Mouse (Mus musculus) intestine, embryonic 16.5 days (tissue): Measurements from ENCODE around the gene Sarnp. TPM values are rescaled to one million over a fixed set of nuclear protein-coding genes. Genes with fewer than 3 reads are reported as not detected.
"Not testable (repeated sequence)": the region's sequence is repeated elsewhere in the genome, so short reads cannot be mapped to it uniquely, and the experiment has no call there.

Experiments used
- ATAC-seq: fragments of 200-750 bp; cut with Nextera tagmentation; 2 replicates; pipeline ENCODE4 v1.8.0; 2017; ENCODE audit warnings: moderate TSS enrichment, moderate library complexity
- H3K27ac ChIP-seq: fragments of 300-500 bp; sonication (generic); 2 replicates; pipeline ENCODE4 v1.5.1; 2014; ENCODE audit warnings: mild to moderate bottlenecking, low read length
- H3K27me3 ChIP-seq: fragments of 300-500 bp; sonication (generic); replicated peaks from 2 replicates; pipeline ENCODE4 v1.6.1; 2014; ENCODE audit warnings: low read length, control low read depth, mixed read lengths; ENCODE audit not compliant: control insufficient read depth, insufficient read depth
- H3K36me3 ChIP-seq: fragments of 300-500 bp; sonication (generic); 2 replicates; pipeline ENCODE4 v1.6.1; 2014; ENCODE audit warnings: low read length, control low read depth; ENCODE audit not compliant: control insufficient read depth, insufficient read depth
- H3K4me1 ChIP-seq: fragments of 300-500 bp; sonication (generic); 2 replicates; pipeline ENCODE4 v1.6.1; 2014; ENCODE audit warnings: low read length, control low read depth, mixed read lengths; ENCODE audit not compliant: control insufficient read depth, insufficient read depth
- H3K4me2 ChIP-seq: fragments of 300-500 bp; sonication (generic); 2 replicates; pipeline ENCODE4 v1.6.1; 2014; ENCODE audit warnings: low read depth, low read length, control low read depth
- H3K4me3 ChIP-seq: fragments of 300-500 bp; sonication (generic); 2 replicates; pipeline ENCODE4 v1.5.1; 2014; ENCODE audit warnings: mild to moderate bottlenecking, low read length
- H3K9ac ChIP-seq: fragments of 300-500 bp; sonication (generic); 2 replicates; pipeline ENCODE4 v1.6.1; 2014; ENCODE audit warnings: low read depth, low read length
- H3K9me3 ChIP-seq: fragments of 300-500 bp; sonication (generic); 2 replicates; pipeline ENCODE4 v1.6.1; 2016; ENCODE audit warnings: low read length, control low read depth; ENCODE audit not compliant: control insufficient read depth
- WGBS: fragments of 180-500 bp; shearing (Covaris S2); extraction: QIAGEN DNeasy Blood & Tissue Kit; methylation state at CpG from one replicate; pipeline ENCODE4 v1.1.7; 2014; 5-methylcytosine and 5-hydroxymethylcytosine counted together
- polyA plus RNA-seq: library from polyadenylated mRNA; unstranded; fragments of >200 nt; fragmentation: Nextera tagmentation; extraction: Ambion mirVana; gene quantifications from 2 replicates; pipeline ENCODE4 v1.2.1, GENCODE M21; 2015

Gene Sarnp
- polyA plus RNA-seq, 1 experiment from 2014 or later: 172 TPM

DNA sequence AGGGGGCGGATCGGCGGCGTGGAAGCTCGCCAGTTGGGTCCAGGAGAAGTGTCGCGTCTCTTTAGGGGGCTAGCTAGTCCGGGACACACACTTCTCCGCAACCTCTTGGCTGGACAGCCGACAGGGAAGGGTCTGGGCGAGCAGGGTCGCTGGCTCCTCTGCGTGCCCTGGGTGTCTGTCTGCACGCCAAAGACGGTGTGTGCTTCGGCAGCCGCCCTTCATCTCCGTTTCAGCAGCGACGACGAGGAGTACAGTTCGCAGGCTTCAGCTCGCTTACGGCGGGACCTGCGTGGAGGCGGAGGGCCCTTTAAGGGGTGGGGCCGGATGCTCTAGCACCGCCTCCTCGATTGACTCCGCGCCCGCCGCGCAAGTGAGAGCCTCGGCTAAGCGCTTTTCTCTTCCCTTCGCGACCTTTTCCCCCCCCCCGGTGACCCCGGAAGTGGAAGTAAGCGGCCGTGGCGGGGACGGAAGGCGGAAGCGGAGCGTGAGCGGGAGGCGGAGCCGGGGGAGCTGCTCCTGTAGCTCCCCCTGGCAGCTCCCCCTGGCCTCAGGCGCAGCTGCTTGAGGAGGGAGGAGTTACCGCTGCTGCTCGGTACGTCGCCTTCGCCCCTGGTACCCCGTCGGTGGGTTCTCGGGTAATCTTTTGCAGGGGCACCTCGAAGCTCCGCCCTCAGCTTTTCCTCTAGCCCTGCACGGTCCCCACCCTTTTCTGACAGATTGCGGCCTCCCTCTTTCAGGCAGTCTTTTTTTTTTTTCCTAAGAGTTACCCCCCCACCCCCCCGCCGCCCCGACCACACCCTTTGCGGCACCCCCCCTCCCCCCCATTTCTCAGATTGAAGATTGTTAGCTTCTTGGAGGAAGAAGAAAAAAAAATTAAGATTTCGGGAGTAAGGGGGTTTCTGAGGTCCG, 11.8 kb upstream of the Sarnp start:
- Histone ChIP-seq H3K4me3 (peak overlapping the region; percentile 71), H3K27ac (peak overlapping the region; percentile 99), H3K36me3 (peaks cover 7% of the 10 kb centered on the region; the same call in 1 of the 2 replicates), H3K9ac (peak overlapping the region; percentile 92), H3K4me2 (peak overlapping the region; percentile 64), H3K9me3 (no peaks in the 10 kb centered on the region), H3K4me1 (peaks cover 36% of the 10 kb centered on the region), H3K27me3 (no peaks in the 10 kb centered on the region)
- ATAC-seq: peak; percentile 96
- WGBS: under 1% methylated on average over 57 of the region's 70 CpGs

DNA sequence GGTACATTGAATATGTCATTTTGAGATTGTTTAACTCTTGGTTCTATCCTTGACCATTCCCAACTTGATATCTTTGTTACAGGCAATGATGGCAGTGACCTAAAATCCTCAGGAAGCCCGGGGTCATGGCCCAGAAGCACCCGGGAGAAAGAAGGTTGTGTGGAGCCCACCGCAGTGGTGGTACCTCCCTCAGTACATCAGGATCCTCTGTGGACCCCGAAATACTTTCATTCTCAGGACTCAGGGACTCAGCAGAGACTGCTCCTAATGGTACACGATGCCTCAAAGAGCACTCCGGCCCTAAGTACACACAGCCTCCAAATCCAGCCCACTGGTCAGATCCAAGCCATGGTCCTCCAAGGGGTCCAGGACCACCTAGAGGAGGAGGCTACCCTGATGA, 11.0 kb upstream of the Sarnp start:
- WGBS: 52% methylated on average over 6 of the region's 6 CpGs

DNA sequence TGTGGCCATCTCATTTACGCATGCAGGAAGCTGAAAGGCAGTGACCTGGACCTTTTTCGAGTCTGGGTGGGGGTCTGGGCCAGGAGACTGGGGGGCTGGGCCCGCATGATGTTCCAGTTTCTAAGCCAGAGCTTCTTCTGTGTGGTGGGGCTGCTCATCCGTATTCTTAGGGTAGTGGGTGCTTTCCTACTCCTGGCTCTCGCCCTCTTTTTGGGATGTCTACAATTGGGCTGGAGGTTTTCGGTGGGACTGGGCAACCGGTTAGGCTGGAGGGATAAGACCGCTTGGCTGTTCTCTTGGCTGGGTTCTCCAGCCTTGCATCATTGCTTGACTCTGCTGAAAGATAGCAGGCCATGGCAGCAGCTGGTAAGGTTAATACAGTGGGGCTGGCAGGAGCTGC, 10.1 kb upstream of the Sarnp start:
- no peak for ATAC-seq
- H3K4me2 ChIP-seq: peak overlapping the region; percentile 59
- peak overlapping the region; percentile 92; the same call in 1 of the 2 replicates for H3K9ac ChIP-seq
- no peak overlapping the region for H3K27ac ChIP-seq
- H3K4me3 ChIP-seq: peak overlapping the region; percentile 71
- 86% methylated on average over 8 of the region's 8 CpGs for WGBS
- no peaks in the 10 kb centered on the region for H3K27me3 ChIP-seq
- peaks cover 36% of the 10 kb centered on the region for H3K4me1 ChIP-seq
- no peaks in the 10 kb centered on the region for H3K9me3 ChIP-seq
- no peaks in the 10 kb centered on the region for H3K36me3 ChIP-seq

More for the DNA sequence above, 11.0 kb upstream of the Sarnp start:
- no peaks in the 10 kb centered on the region for H3K27me3 ChIP-seq
- ATAC-seq: no peak
- peaks cover 2% of the 10 kb centered on the region; the same call in 1 of the 2 replicates for H3K36me3 ChIP-seq
- peak overlapping the region; percentile 59 for H3K4me2 ChIP-seq
- H3K4me1 ChIP-seq: peaks cover 36% of the 10 kb centered on the region
- H3K27ac ChIP-seq: no peak overlapping the region
- H3K4me3 ChIP-seq: peak overlapping the region; percentile 71
- peak overlapping the region; percentile 92 for H3K9ac ChIP-seq
- no peaks in the 10 kb centered on the region for H3K9me3 ChIP-seq

DNA sequence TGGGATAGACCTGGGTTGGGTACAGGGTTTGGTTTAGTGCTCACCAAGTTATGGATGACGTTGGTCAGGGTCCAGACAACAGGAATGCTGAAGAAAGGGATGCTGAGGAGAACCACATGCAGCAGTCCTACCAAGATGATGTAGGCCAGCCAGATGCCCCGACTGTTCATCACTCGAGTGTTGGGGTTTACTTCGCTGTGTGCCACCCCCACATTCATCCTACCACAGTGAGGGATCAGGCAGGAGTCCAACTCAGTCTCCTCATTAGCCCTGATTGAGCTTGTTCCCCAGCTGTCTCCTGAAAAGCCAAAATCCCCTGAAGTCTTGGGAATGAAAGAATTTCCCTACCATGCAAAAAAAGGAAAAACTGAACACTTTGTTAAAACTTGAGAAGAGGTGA, 3.1 kb downstream of the Sarnp start:
- no peak overlapping the region for H3K4me2 ChIP-seq
- no peak for ATAC-seq
- H3K27me3 ChIP-seq: no peaks in the 10 kb centered on the region
- H3K4me3 ChIP-seq: no peak overlapping the region
- H3K4me1 ChIP-seq: 0 out of 2 replicates have a peak, but pooled peaks cover 9% of the 10 kb centered on the region
- H3K36me3 ChIP-seq: peaks cover 17% of the 10 kb centered on the region
- no peak overlapping the region for H3K27ac ChIP-seq
- no peak overlapping the region for H3K9ac ChIP-seq
- no peaks in the 10 kb centered on the region for H3K9me3 ChIP-seq
- WGBS: 91% methylated on average over 4 of the region's 4 CpGs

DNA sequence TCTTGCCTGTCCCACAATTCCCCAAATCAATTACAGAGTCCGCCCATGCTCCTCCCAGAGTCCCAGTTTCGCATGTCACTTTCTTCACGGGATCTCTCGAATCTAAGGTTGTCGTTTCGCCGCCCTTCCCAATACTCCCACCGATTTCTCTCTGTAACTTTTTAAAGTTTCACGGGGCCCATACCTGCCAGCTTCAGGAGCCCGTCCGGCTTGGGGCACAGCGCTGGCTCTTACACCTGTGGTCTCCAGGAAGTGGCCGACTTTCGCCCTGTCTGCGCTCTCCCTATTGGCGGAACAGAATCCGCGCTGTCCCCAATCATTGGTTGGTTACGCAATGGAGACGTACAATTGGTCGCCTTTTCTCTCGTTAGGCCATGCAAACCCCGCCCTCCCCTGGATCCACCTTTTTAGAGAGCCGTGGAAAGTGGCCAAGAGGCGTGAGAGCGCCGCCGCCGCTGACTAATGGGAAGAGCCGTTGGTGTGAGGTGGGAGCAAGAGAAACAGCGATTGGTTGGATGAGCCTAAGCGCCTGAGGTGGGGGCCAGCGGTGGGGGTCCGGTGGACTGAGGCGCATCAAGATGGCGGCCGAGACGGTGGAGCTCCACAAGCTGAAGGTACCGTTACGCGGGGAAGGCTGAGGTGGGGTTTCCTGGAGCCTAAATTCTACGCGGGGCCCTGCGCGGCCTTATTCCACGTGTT, 4.4 kb downstream of the Sarnp start, which contains the start of gene Ormdl2:
Gene Ormdl2, minus strand, starts transcription at position 288 of the 699 bp plus-strand sequence.
- under 1% methylated on average over 46 of the region's 46 CpGs for WGBS

DNA sequence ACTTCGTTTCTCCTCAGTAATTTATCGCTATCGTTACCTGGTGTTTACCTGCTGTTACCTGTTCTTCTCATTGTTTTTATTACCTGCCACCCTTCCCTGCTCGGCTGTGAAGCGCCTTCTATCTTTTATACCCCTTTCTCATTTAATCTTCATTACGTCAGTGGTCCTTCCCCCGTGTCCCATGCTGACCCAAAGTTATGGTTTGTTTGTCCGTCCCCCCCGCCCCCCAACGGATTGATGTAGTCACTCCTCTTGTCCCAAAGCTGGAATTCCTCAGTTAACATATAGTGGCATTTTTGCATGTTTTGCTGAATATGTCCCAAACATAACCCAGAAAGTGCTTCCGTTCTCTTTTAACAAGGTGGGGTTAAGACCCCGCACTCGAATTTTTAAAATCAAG, 5.0 kb downstream of the Sarnp start:
- H3K27me3 ChIP-seq: no peaks in the 10 kb centered on the region
- 0 out of 2 replicates have a peak, but pooled peaks cover 9% of the 10 kb centered on the region for H3K4me1 ChIP-seq
- peak; percentile 9 for ATAC-seq
- peak overlapping the region; percentile 77 for H3K4me2 ChIP-seq
- WGBS: 3% methylated on average over 13 of the region's 13 CpGs
- H3K9ac ChIP-seq: peak overlapping the region; percentile 86
- peak overlapping the region; percentile 87 for H3K4me3 ChIP-seq
- H3K9me3 ChIP-seq: no peaks in the 10 kb centered on the region
- H3K36me3 ChIP-seq: peaks cover 5% of the 10 kb centered on the region
- H3K27ac ChIP-seq: peak overlapping the region; percentile 66

More for the DNA sequence above, 4.4 kb downstream of the Sarnp start, which contains the start of gene Ormdl2:
- 0 out of 2 replicates have a peak, but pooled peaks cover 9% of the 10 kb centered on the region for H3K4me1 ChIP-seq
- H3K4me3 ChIP-seq: peak within 1 kb of the TSS; percentile 87
- peak within 1 kb of the TSS; percentile 66 for H3K27ac ChIP-seq
- ATAC-seq: peak; percentile 100
- peaks cover 11% of the 10 kb centered on the region for H3K36me3 ChIP-seq
- H3K9me3 ChIP-seq: no peaks in the 10 kb centered on the region
- H3K4me2 ChIP-seq: peak within 1 kb of the TSS; percentile 77
- peak within 1 kb of the TSS; percentile 86 for H3K9ac ChIP-seq
- no peaks in the 10 kb centered on the region for H3K27me3 ChIP-seq

DNA sequence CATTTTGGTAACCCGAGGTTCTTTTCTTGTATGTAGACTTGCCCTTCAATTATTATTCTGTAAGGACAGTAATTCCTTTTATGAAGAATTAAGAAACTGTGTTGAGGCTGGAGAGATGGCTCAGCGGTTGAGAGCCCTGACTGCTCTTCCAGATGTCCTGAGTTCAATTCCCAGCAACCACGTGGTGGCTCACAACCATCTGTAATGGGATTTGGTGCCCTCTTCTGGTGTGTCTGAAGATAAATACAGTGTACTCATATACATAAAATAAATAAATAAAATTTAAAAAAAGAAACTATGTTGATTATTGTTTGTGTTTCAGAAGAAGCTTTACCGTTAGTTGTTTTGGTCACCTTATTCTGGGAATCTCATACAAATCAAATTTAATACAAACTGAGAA, 6.0 kb downstream of the Sarnp start:
- not testable (repeated sequence) for ATAC-seq, H3K27ac ChIP-seq, H3K27me3 ChIP-seq, H3K4me1 ChIP-seq, H3K9me3 ChIP-seq, H3K9ac ChIP-seq, H3K36me3 ChIP-seq
- peak overlapping the region; percentile 77; the same call in 1 of the 2 replicates for H3K4me2 ChIP-seq
- WGBS: 69% methylated on average over 4 of the region's 4 CpGs
- H3K4me3 ChIP-seq: peak overlapping the region; percentile 87; the same call in 1 of the 2 replicates

DNA sequence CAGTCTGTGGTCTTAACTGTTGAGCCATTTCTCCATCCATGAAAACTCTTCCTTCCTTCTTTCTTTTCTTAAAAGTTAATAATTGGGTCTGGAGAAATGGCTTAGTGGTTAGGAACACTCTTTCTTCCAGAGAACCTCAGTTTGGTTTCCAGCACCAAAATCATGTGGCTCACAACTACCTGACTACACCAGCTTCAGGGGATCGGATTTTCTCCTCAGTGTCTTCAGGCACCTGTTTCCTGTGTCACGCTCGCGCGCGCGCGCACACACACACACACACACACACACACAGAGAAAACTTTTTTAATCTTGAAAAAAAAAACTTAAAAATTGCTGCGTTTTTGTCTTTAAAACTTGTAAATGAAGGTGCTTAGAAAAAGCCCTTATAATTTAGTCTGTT, 6.7 kb downstream of the Sarnp start:
- 97% methylated on average over 9 of the region's 9 CpGs for WGBS
- Histone ChIP-seq H3K9ac (no peak overlapping the region), H3K4me1 (0 out of 2 replicates have a peak, but pooled peaks cover 9% of the 10 kb centered on the region)

DNA sequence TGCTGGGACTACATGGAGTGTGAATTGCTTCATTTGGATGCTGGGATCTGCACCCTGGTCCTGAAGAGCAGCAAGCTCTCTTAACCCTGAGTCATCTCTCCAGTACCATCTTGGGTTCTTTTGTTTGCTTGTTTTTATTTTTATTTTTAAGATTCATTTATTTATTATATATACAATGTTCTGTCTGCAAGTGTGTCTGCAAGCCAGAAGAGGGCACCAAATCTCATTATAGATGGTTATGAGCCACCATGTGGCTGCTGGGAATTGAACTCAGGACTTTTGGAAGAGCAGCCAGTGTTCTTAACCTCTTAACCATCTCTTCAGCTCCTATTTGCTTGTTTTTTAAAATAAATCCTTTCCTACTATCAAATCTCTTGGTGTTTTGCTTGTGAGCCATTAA, 20.3 kb downstream of the Sarnp start:
- ATAC-seq: no peak
- Histone ChIP-seq H3K27ac (no peak overlapping the region), H3K9me3 (no peaks in the 10 kb centered on the region), H3K27me3 (no peaks in the 10 kb centered on the region), H3K4me2 (no peak overlapping the region), H3K9ac (no peak overlapping the region), H3K36me3 (peaks cover 9% of the 10 kb centered on the region), H3K4me3 (no peak overlapping the region), H3K4me1 (no peaks in the 10 kb centered on the region)

More for the DNA sequence above, 6.7 kb downstream of the Sarnp start:
- Histone ChIP-seq H3K27ac (no peak overlapping the region), H3K36me3 (no peaks in the 10 kb centered on the region), H3K4me2 (no peak overlapping the region), H3K9me3 (no peaks in the 10 kb centered on the region), H3K4me3 (no peak overlapping the region), H3K27me3 (no peaks in the 10 kb centered on the region)
- ATAC-seq: no peak
